Mouse (Mus musculus) ES-E14 (cell line): ENCODE measurements at regions not wholly inside any gene's neighbourhood (a gene's known extent, or its start where the extent isn't known, plus 50 kb on each side); places are given as distances from the start of the nearest gene placed in this dataset.
"Not testable (repeated sequence)": the region's sequence is repeated elsewhere in the genome, so short reads cannot be mapped to it uniquely, and the experiment has no call there.

Source experiments
- DNase-seq: peaks from one replicate; pipeline ENCODE4 v3.0.0-alpha.2; 2013; ENCODE audit warnings: low read depth, low spot score
- H3K27ac ChIP-seq: 2 replicates; pipeline ENCODE4 v1.5.1; 2012; ENCODE audit warnings: low read depth, mild to moderate bottlenecking, low read length, moderate library complexity, mixed read lengths; ENCODE audit not compliant: poor library complexity, insufficient read depth, severe bottlenecking
- H3K36me3 ChIP-seq: 2 replicates; pipeline ENCODE4 v1.6.1; 2012; ENCODE audit warnings: mild to moderate bottlenecking, low read length, moderate library complexity, mixed read lengths; ENCODE audit not compliant: control insufficient read depth, poor library complexity, insufficient read depth, severe bottlenecking
- H3K4me1 ChIP-seq, 2 experiments: fragments of 150-350 bp in 1 of 2; sonication (generic) in 1 of 2; 2 replicates each; pipeline ENCODE4 v1.6.1; 2012; ENCODE audit warnings: low read length in 2 of 2, mild to moderate bottlenecking in 1 of 2, mixed read lengths in 1 of 2; ENCODE audit not compliant: control insufficient read depth in 2 of 2, insufficient read depth in 2 of 2, poor library complexity in 1 of 2
- H3K4me3 ChIP-seq, 2 experiments: fragments of 150-350 bp in 1 of 2; sonication (generic) in 1 of 2; 2 replicates each; pipeline ENCODE4 v1.5.1; 2012; ENCODE audit warnings: low read length in 2 of 2, low read depth in 1 of 2, mild to moderate bottlenecking in 1 of 2, mixed read lengths in 1 of 2; ENCODE audit not compliant: insufficient read depth in 1 of 2, poor library complexity in 1 of 2, severe bottlenecking in 1 of 2
- H3K9ac ChIP-seq: 2 replicates; pipeline ENCODE4 v1.6.1; 2012; ENCODE audit warnings: low read depth, mild to moderate bottlenecking, low read length, mixed read lengths; ENCODE audit not compliant: poor library complexity, insufficient read depth, severe bottlenecking
- H3K9me3 ChIP-seq: fragments of 150-350 bp; sonication (generic); 2 replicates; pipeline ENCODE4 v1.6.1; 2012; ENCODE audit warnings: low read depth, mild to moderate bottlenecking, low read length; ENCODE audit not compliant: control insufficient read depth, insufficient read depth
- CHD2 ChIP-seq: IDR thresholded peaks from 2 replicates; pipeline ENCODE4 v1.6.1; 2014; ENCODE audit warnings: mild to moderate bottlenecking, low read depth, low read length, inconsistent platforms
- HCFC1 ChIP-seq: IDR thresholded peaks from 2 replicates; pipeline ENCODE4 v1.6.1; 2012; ENCODE audit warnings: low read length, inconsistent platforms, borderline replicate concordance; ENCODE audit not compliant: insufficient read depth
- MAFK ChIP-seq: IDR thresholded peaks from 2 replicates; pipeline ENCODE4 v1.6.1; 2014; ENCODE audit warnings: mild to moderate bottlenecking, low read depth, low read length, inconsistent platforms; ENCODE audit not compliant: insufficient read depth
- ZC3H11A ChIP-seq: IDR thresholded peaks from 2 replicates; pipeline ENCODE4 v1.6.1; 2012; ENCODE audit warnings: low read depth, mild to moderate bottlenecking, inconsistent platforms, low read length, borderline replicate concordance
- ZNF384 ChIP-seq: IDR thresholded peaks from 2 replicates; pipeline ENCODE4 v1.6.1; 2012; ENCODE audit warnings: low read depth, low read length, inconsistent platforms
- in situ Hi-C, 2 experiments: fragments of 600-800 bp; cut with MboI; formaldehyde crosslinking; loops; one replicate each; pipeline ENCODE4 v1.15.1; 2025; ENCODE audit warnings: low sequenced_read_pairs in 2 of 2, inconsistent platforms in 1 of 2; ENCODE audit not compliant: unreplicated experiment in 2 of 2

- H3K9me3 ChIP-seq: no peaks in the 10 kb centered on the region
- no peak overlapping the region for H3K27ac ChIP-seq
- no peak overlapping the region for H3K4me3 ChIP-seq
- in situ Hi-C loops: no loop called here
- no peak for TF ChIP-seq HCFC1
- no peak for TF ChIP-seq ZNF384
- TF ChIP-seq CHD2: no peak
- no peaks in the 10 kb centered on the region for H3K36me3 ChIP-seq
- no peak overlapping the region for H3K9ac ChIP-seq
- H3K4me1 ChIP-seq: peaks cover 3 to 7% of the 10 kb centered on the region in 2 experiments; a peak in 3 of 4 replicates
- peak; percentile 47 for DNase-seq
Measured at GRCm38 (mm10) chr3:60855734-60856133, 146.9 kb upstream of the P2ry1 start.

GRCm38 (mm10) chr3:60858474-60859118 is 144.0 kb upstream of the P2ry1 start:
- Histone ChIP-seq H3K36me3 (no peaks in the 10 kb centered on the region), H3K9me3 (no peaks in the 10 kb centered on the region), H3K4me3 (no peak overlapping the region), H3K4me1 (peaks cover 3 to 7% of the 10 kb centered on the region in 2 experiments; a peak in 3 of 4 replicates), H3K9ac (no peak overlapping the region), H3K27ac (no peak overlapping the region)
- DNase-seq: no peak
- in situ Hi-C loops: no loop called here
- TF ChIP-seq ZNF384 (no peak), MAFK (no peak), ZC3H11A (no peak), HCFC1 (no peak), CHD2 (no peak)

- no peak overlapping the region for H3K4me3 ChIP-seq
- H3K4me1 ChIP-seq: peaks cover 3 to 5% of the 10 kb centered on the region in 2 experiments; a peak in 3 of 4 replicates
- H3K9ac ChIP-seq: no peak overlapping the region
- no peaks in the 10 kb centered on the region for H3K36me3 ChIP-seq
- no peak for DNase-seq
- H3K27ac ChIP-seq: no peak overlapping the region
- TF ChIP-seq ZC3H11A (no peak), MAFK (no peak), CHD2 (no peak), HCFC1 (no peak), ZNF384 (no peak)
- H3K9me3 ChIP-seq: no peaks in the 10 kb centered on the region
- in situ Hi-C loops: no loop called here
Measured at GRCm38 (mm10) chr3:60859119-60859515, 143.5 kb upstream of the P2ry1 start.

GRCm38 (mm10) chr3:60876858-60877257 is 125.7 kb upstream of the P2ry1 start:
- in situ Hi-C loops, H3K9me3 ChIP-seq, H3K4me3 ChIP-seq, H3K4me1 ChIP-seq, H3K36me3 ChIP-seq, H3K9ac ChIP-seq, H3K27ac ChIP-seq, DNase-seq: not testable (repeated sequence)

GRCm38 (mm10) chr3:60878880-60879279 is 123.7 kb upstream of the P2ry1 start:
- H3K4me3 ChIP-seq: no peak overlapping the region
- DNase-seq: no peak
- no peak overlapping the region for H3K27ac ChIP-seq
- H3K9ac ChIP-seq: no peak overlapping the region
- TF ChIP-seq ZC3H11A (no peak), MAFK (no peak), ZNF384 (no peak), HCFC1 (no peak), CHD2 (no peak)
- no peaks in the 10 kb centered on the region for H3K4me1 ChIP-seq
- H3K9me3 ChIP-seq: no peaks in the 10 kb centered on the region
- in situ Hi-C loops: no loop called here
- no peaks in the 10 kb centered on the region for H3K36me3 ChIP-seq
